16 mouse cellular contexts compared by ENCODE assay signal in the genomic region with DNA sequence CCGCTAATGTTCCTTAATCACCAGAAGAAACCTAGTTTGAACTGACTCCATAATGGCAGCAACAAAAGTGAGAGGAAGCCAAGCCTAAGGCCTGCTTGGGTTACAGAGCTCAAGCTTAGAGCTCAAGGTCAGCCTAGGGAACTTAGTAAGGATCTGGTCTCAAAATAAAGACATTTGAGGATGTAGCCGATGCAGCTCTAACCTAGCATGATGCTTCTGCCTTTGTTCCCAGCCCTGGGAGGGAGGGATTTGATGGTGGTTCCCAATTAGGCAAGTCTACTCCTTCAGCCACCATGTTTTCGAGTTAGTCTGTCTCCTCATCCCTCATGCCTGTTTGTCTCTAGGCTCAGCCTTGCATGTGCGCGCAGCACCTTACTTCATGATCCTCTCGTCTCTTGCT.
"Had no signal": no experiment of that assay in that cellular context is flagged by ENCODE, and none has a peak within 500 bp of the region (broad histone marks: within the 10 kb centered on the region; RNA-seq: fewer than 3 reads in every experiment).

No protein-coding gene starts in this region.

- DNase-seq: retina, postnatal 1 day; right cerebral cortex, adult 18-20 months; right cerebral cortex, postnatal 14 days; right cerebral cortex, postnatal 25 days; right cerebral cortex, postnatal 4 days; spleen, adult 18-20 months; thymus, adult 18-20 months; thymus, adult 2 months; thymus, postnatal 14 days; thymus, postnatal 25 days; thymus, postnatal 36 days; thymus, postnatal 4 days had no signal

- H3K4me3 ChIP-seq: neural tube, embryonic 13.5 days; neural tube, embryonic 15.5 days; stomach, embryonic 15.5 days had no signal

- H3K27ac ChIP-seq: neural tube, embryonic 13.5 days; neural tube, embryonic 15.5 days; stomach, embryonic 15.5 days; stomach, postnatal 0 days had no signal
